Mouse (Mus musculus): ENCODE measurements around the gene Stk40. TPM values are rescaled to one million over a fixed set of nuclear protein-coding genes. Genes with fewer than 3 reads are reported as not detected.
"Not testable (repeated sequence)": the region's sequence is repeated elsewhere in the genome, so short reads cannot be mapped to it uniquely, and the experiment has no call there.

Stk40 gene
- polyA plus RNA-seq, 1 experiment from 2014 or later = 29.6 TPM

GRCm38 (mm10) chr4:126163067-126163659 lies 59.4 kb downstream of the Stk40 start, which contains the start of gene Sh3d21:
Gene Sh3d21, minus strand, starts transcription at chr4:126163491.
- Histone ChIP-seq H3K36me3 (ENCODE audit: control insufficient read depth, insufficient read depth, low read length) (no peaks in the 10 kb centered on the region), H3K27ac (ENCODE audit: low read length) (peak within 1 kb of the TSS; percentile 94), H3K4me2 (ENCODE audit: low read depth, low read length) (peak within 1 kb of the TSS; percentile 91), H3K4me1 (ENCODE audit: control insufficient read depth, insufficient read depth, low read length) (peaks cover 10% of the 10 kb centered on the region), H3K4me3 (replicated peaks; ENCODE audit: low read length) (peak within 1 kb of the TSS; percentile 54), H3K9ac (ENCODE audit: low read length) (peak within 1 kb of the TSS; percentile 82), H3K27me3 (ENCODE audit: control insufficient read depth, insufficient read depth, low read length) (no peaks in the 10 kb centered on the region), H3K9me3 (replicated peaks; ENCODE audit: control insufficient read depth, low read length) (no peaks in the 10 kb centered on the region)
- 4% methylated on average over 22 of the region's 22 CpGs for WGBS
- ATAC-seq (ENCODE audit: insufficient read depth, low FRiP score) = peak; percentile 51

- 48% methylated on average over 4 of the region's 4 CpGs for WGBS
- Histone ChIP-seq H3K4me2 (ENCODE audit: low read depth, low read length) (peak overlapping the region; percentile 91), H3K36me3 (ENCODE audit: control insufficient read depth, insufficient read depth, low read length) (peaks cover 3% of the 10 kb centered on the region; the same call in 1 of the 2 replicates), H3K4me3 (replicated peaks; ENCODE audit: low read length) (peak overlapping the region; percentile 54; the same call in 1 of the 2 replicates), H3K27me3 (ENCODE audit: control insufficient read depth, insufficient read depth, low read length) (no peaks in the 10 kb centered on the region), H3K9ac (ENCODE audit: low read length) (no peak overlapping the region), H3K27ac (ENCODE audit: low read length) (peak overlapping the region; percentile 94), H3K4me1 (ENCODE audit: control insufficient read depth, insufficient read depth, low read length) (peaks cover 10% of the 10 kb centered on the region), H3K9me3 (replicated peaks; ENCODE audit: control insufficient read depth, low read length) (no peaks in the 10 kb centered on the region)
- no peak for ATAC-seq (ENCODE audit: insufficient read depth, low FRiP score)
Observed at GRCm38 (mm10) chr4:126163685-126164084, 59.9 kb downstream of the Stk40 start.

- H3K4me3 ChIP-seq (replicated peaks; ENCODE audit: low read length); H3K27ac ChIP-seq (ENCODE audit: low read length); H3K9ac ChIP-seq (ENCODE audit: low read length); H3K27me3 ChIP-seq (ENCODE audit: control insufficient read depth, insufficient read depth, low read length); H3K9me3 ChIP-seq (replicated peaks; ENCODE audit: control insufficient read depth, low read length); H3K36me3 ChIP-seq (ENCODE audit: control insufficient read depth, insufficient read depth, low read length); H3K4me2 ChIP-seq (ENCODE audit: low read depth, low read length); ATAC-seq (ENCODE audit: insufficient read depth, low FRiP score); H3K4me1 ChIP-seq (ENCODE audit: control insufficient read depth, insufficient read depth, low read length): not testable (repeated sequence)
- 70% methylated on average over 8 of the region's 10 CpGs for WGBS
Observed at GRCm38 (mm10) chr4:126165092-126165491, 61.3 kb downstream of the Stk40 start.

GRCm38 (mm10) chr4:126166084-126166483 lies 62.3 kb downstream of the Stk40 start:
- ATAC-seq (ENCODE audit: insufficient read depth, low FRiP score) = no peak
- Histone ChIP-seq H3K4me1 (ENCODE audit: control insufficient read depth, insufficient read depth, low read length) (peaks cover 10% of the 10 kb centered on the region), H3K9me3 (replicated peaks; ENCODE audit: control insufficient read depth, low read length) (no peaks in the 10 kb centered on the region), H3K27ac (ENCODE audit: low read length) (peak overlapping the region; percentile 20; the same call in 1 of the 2 replicates), H3K9ac (ENCODE audit: low read length) (no peak overlapping the region), H3K4me2 (ENCODE audit: low read depth, low read length) (no peak overlapping the region), H3K27me3 (ENCODE audit: control insufficient read depth, insufficient read depth, low read length) (no peaks in the 10 kb centered on the region), H3K36me3 (ENCODE audit: control insufficient read depth, insufficient read depth, low read length) (peaks cover 12% of the 10 kb centered on the region; the same call in 1 of the 2 replicates), H3K4me3 (replicated peaks; ENCODE audit: low read length) (no peak overlapping the region)
- WGBS = 79% methylated on average over 3 of the region's 3 CpGs

- WGBS = 90% methylated on average over 6 of the region's 6 CpGs
- H3K4me2 ChIP-seq (ENCODE audit: low read depth, low read length) = no peak overlapping the region
- ATAC-seq (ENCODE audit: insufficient read depth, low FRiP score) = no peak
- no peaks in the 10 kb centered on the region for H3K9me3 ChIP-seq (replicated peaks; ENCODE audit: control insufficient read depth, low read length)
- no peak overlapping the region for H3K27ac ChIP-seq (ENCODE audit: low read length)
- H3K4me1 ChIP-seq (ENCODE audit: control insufficient read depth, insufficient read depth, low read length) = peaks cover under 1% of the 10 kb centered on the region; the same call in 1 of the 2 replicates
- H3K9ac ChIP-seq (ENCODE audit: low read length) = no peak overlapping the region
- H3K27me3 ChIP-seq (ENCODE audit: control insufficient read depth, insufficient read depth, low read length) = no peaks in the 10 kb centered on the region
- H3K36me3 ChIP-seq (ENCODE audit: control insufficient read depth, insufficient read depth, low read length) = peaks cover 30% of the 10 kb centered on the region; the same call in 1 of the 2 replicates
- no peak overlapping the region for H3K4me3 ChIP-seq (replicated peaks; ENCODE audit: low read length)
Observed at GRCm38 (mm10) chr4:126168851-126169250, 65.1 kb downstream of the Stk40 start.

- not testable (repeated sequence) for H3K9me3 ChIP-seq (replicated peaks; ENCODE audit: control insufficient read depth, low read length); H3K4me1 ChIP-seq (ENCODE audit: control insufficient read depth, insufficient read depth, low read length); H3K4me2 ChIP-seq (ENCODE audit: low read depth, low read length); H3K27ac ChIP-seq (ENCODE audit: low read length); H3K4me3 ChIP-seq (replicated peaks; ENCODE audit: low read length); H3K9ac ChIP-seq (ENCODE audit: low read length); H3K27me3 ChIP-seq (ENCODE audit: control insufficient read depth, insufficient read depth, low read length); ATAC-seq (ENCODE audit: insufficient read depth, low FRiP score)
- 95% methylated on average over 5 of the region's 5 CpGs for WGBS
- peaks cover 41% of the 10 kb centered on the region; the same call in 1 of the 2 replicates for H3K36me3 ChIP-seq (ENCODE audit: control insufficient read depth, insufficient read depth, low read length)
Observed at GRCm38 (mm10) chr4:126170737-126171136, 67.0 kb downstream of the Stk40 start.

GRCm38 (mm10) chr4:126173800-126174199 lies 70.0 kb downstream of the Stk40 start:
- ATAC-seq (ENCODE audit: insufficient read depth, low FRiP score) = no peak

GRCm38 (mm10) chr4:126175980-126176379 lies 72.2 kb downstream of the Stk40 start:
- not testable (repeated sequence) for H3K9ac ChIP-seq (ENCODE audit: low read length); H3K4me3 ChIP-seq (replicated peaks; ENCODE audit: low read length); H3K4me2 ChIP-seq (ENCODE audit: low read depth, low read length); H3K27ac ChIP-seq (ENCODE audit: low read length); H3K27me3 ChIP-seq (ENCODE audit: control insufficient read depth, insufficient read depth, low read length); ATAC-seq (ENCODE audit: insufficient read depth, low FRiP score); H3K4me1 ChIP-seq (ENCODE audit: control insufficient read depth, insufficient read depth, low read length); H3K9me3 ChIP-seq (replicated peaks; ENCODE audit: control insufficient read depth, low read length)
- WGBS = 68% methylated on average over 7 of the region's 7 CpGs
- peaks cover 58% of the 10 kb centered on the region for H3K36me3 ChIP-seq (ENCODE audit: control insufficient read depth, insufficient read depth, low read length)

More at GRCm38 (mm10) chr4:126173800-126174199, 70.0 kb downstream of the Stk40 start:
- Histone ChIP-seq H3K9ac (ENCODE audit: low read length) (no peak overlapping the region), H3K4me1 (ENCODE audit: control insufficient read depth, insufficient read depth, low read length) (no peaks in the 10 kb centered on the region), H3K27me3 (ENCODE audit: control insufficient read depth, insufficient read depth, low read length) (no peaks in the 10 kb centered on the region), H3K27ac (ENCODE audit: low read length) (no peak overlapping the region), H3K4me3 (replicated peaks; ENCODE audit: low read length) (no peak overlapping the region), H3K4me2 (ENCODE audit: low read depth, low read length) (no peak overlapping the region), H3K9me3 (replicated peaks; ENCODE audit: control insufficient read depth, low read length) (no peaks in the 10 kb centered on the region), H3K36me3 (ENCODE audit: control insufficient read depth, insufficient read depth, low read length) (peaks cover 52% of the 10 kb centered on the region; the same call in 1 of the 2 replicates)
- 86% methylated on average over 5 of the region's 5 CpGs for WGBS

GRCm38 (mm10) chr4:126181170-126181957 lies 77.6 kb downstream of the Stk40 start:
- H3K9ac ChIP-seq (ENCODE audit: low read length) = no peak overlapping the region
- WGBS = 47% methylated on average over 7 of the region's 7 CpGs
- ATAC-seq (ENCODE audit: insufficient read depth, low FRiP score) = peak; percentile 40; the same call in 1 of the 2 replicates

More at GRCm38 (mm10) chr4:126181170-126181957, 77.6 kb downstream of the Stk40 start:
- no peak overlapping the region for H3K4me3 ChIP-seq (replicated peaks; ENCODE audit: low read length)
- H3K4me1 ChIP-seq (ENCODE audit: control insufficient read depth, insufficient read depth, low read length) = no peaks in the 10 kb centered on the region
- no peak overlapping the region for H3K4me2 ChIP-seq (ENCODE audit: low read depth, low read length)
- H3K27me3 ChIP-seq (ENCODE audit: control insufficient read depth, insufficient read depth, low read length) = no peaks in the 10 kb centered on the region
- H3K9me3 ChIP-seq (replicated peaks; ENCODE audit: control insufficient read depth, low read length) = no peaks in the 10 kb centered on the region
- H3K27ac ChIP-seq (ENCODE audit: low read length) = no peak overlapping the region
- peaks cover 32% of the 10 kb centered on the region for H3K36me3 ChIP-seq (ENCODE audit: control insufficient read depth, insufficient read depth, low read length)
